Mouse (Mus musculus) intestine, postnatal 0 days (tissue): Measurements from ENCODE around the gene Grasp. TPM values are rescaled to one million over a fixed set of nuclear protein-coding genes. Genes with fewer than 3 reads are reported as not detected.

Experiments
- ATAC-seq: fragments of 200-750 bp; cut with Nextera tagmentation; 2 replicates; pipeline ENCODE4 v1.8.0; 2017; ENCODE audit warnings: mild to moderate bottlenecking, moderate TSS enrichment, moderate library complexity
- H3K27ac ChIP-seq: fragments of 300-500 bp; sonication (generic); 2 replicates; pipeline ENCODE4 v1.5.1; 2014; ENCODE audit warnings: mild to moderate bottlenecking, low read depth, low read length, moderate library complexity
- H3K27me3 ChIP-seq: fragments of 300-500 bp; sonication (generic); replicated peaks from 2 replicates; pipeline ENCODE4 v1.6.1; 2014; ENCODE audit warnings: low read length, mixed read lengths; ENCODE audit not compliant: control insufficient read depth, insufficient read depth
- H3K36me3 ChIP-seq: fragments of 300-500 bp; sonication (generic); 2 replicates; pipeline ENCODE4 v1.6.1; 2014; ENCODE audit warnings: mild to moderate bottlenecking, moderate library complexity; ENCODE audit not compliant: control insufficient read depth, insufficient read depth
- H3K4me1 ChIP-seq: fragments of 300-500 bp; sonication (generic); replicated peaks from 2 replicates; pipeline ENCODE4 v1.6.1; 2014; ENCODE audit warnings: antibody characterized with exemption, low read length, mixed read lengths; ENCODE audit not compliant: control insufficient read depth, insufficient read depth
- H3K4me2 ChIP-seq: fragments of 300-500 bp; sonication (generic); replicated peaks from 2 replicates; pipeline ENCODE4 v1.6.1; 2014; ENCODE audit warnings: low read depth, mild to moderate bottlenecking, moderate library complexity
- H3K4me3 ChIP-seq: fragments of 300-500 bp; sonication (generic); 2 replicates; pipeline ENCODE4 v1.5.1; 2014; ENCODE audit warnings: low read depth, low read length
- H3K9ac ChIP-seq: fragments of 300-500 bp; sonication (generic); 2 replicates; pipeline ENCODE4 v1.6.1; 2014; ENCODE audit warnings: mild to moderate bottlenecking, low read depth, low read length
- H3K9me3 ChIP-seq: fragments of 300-500 bp; sonication (generic); 2 replicates; pipeline ENCODE4 v1.6.1; 2016; ENCODE audit warnings: mixed run types; ENCODE audit not compliant: control insufficient read depth
- CTCF ChIP-seq: sonication (generic); IDR thresholded peaks from 2 replicates; pipeline ENCODE4 v1.5.1; 2016; ENCODE audit warnings: low read depth, mild to moderate bottlenecking, control low read depth, antibody characterized with exemption, moderate library complexity
- WGBS: fragments of 180-500 bp; shearing (Covaris S2); extraction: QIAGEN DNeasy Blood & Tissue Kit; methylation state at CpG from one replicate; pipeline ENCODE4 v1.1.7; 2014; 5-methylcytosine and 5-hydroxymethylcytosine counted together
- microRNA-seq: library from miRNA; unstranded; fragments of <30 nt; microRNA quantifications from one replicate; pipeline ENCODE4, GENCODE M21; 2016
- polyA plus RNA-seq: library from polyadenylated mRNA; unstranded; fragments of >200 nt; fragmentation: Nextera tagmentation; extraction: Ambion mirVana; gene quantifications from 2 replicates; pipeline ENCODE4 v1.2.1, GENCODE M21; 2015

Gene Grasp
- polyA plus RNA-seq, 1 experiment from 2014 or later: 2.0 TPM

DNA sequence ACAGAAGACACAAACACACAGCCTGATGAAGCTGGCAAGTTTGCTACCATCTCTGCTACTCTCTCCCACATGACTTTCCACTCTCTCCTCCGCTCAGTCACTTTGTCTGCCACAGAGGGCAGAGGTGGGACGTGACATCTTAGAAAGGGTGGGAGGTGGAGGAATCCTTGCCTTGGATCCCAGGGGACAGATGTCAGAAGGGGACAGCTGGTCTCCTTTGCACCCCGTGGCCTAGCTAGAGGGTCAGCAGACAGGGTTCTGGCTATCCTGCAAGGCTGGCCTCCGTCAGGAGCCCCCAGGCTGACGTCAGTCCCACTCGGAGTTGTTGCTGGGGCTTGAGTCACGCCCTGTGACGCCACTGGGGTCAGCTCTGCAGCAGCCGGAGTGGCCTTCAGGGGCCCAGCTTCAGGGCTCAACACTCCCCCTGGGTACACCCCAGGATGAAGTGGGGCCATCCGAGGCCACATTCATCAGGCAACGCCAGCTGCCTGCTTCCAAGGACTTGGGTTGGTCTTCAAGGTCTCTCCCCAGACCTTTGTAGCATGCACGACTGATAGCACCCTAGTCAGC, 55.5 kb downstream of the Grasp start:
- WGBS: 46% methylated on average over 12 of the region's 12 CpGs
- ATAC-seq: no peak

More for the DNA sequence above, 55.5 kb downstream of the Grasp start:
- Histone ChIP-seq H3K27me3 (no peaks in the 10 kb centered on the region), H3K4me1 (0 out of 2 replicates have a peak, but pooled peaks cover under 1% of the 10 kb centered on the region), H3K27ac (no peak overlapping the region), H3K4me3 (no peak overlapping the region), H3K36me3 (no peaks in the 10 kb centered on the region), H3K9me3 (no peaks in the 10 kb centered on the region), H3K9ac (no peak overlapping the region), H3K4me2 (no peak overlapping the region)
- no peak for TF ChIP-seq CTCF

Small RNAs within 50 kb of the gene (microRNA-seq; reads per million reads assigned to microRNA genes)
- gene Mir6962: not detected

Other genes starting within 250 kb of the Grasp start
- not detected in 2 replicates for gene Gm47841, start 176.8 kb upstream of the Grasp start, polyA plus RNA-seq
- 0.16 and 0.33 TPM in 2 replicates for gene Fignl2, start 145.6 kb upstream of the Grasp start, polyA plus RNA-seq
- gene Ankrd33, start 108.4 kb upstream of the Grasp start, polyA plus RNA-seq: not detected in 2 replicates
- gene Acvrl1, start 95.7 kb upstream of the Grasp start, polyA plus RNA-seq: 13.8 and 14.6 TPM in 2 replicates
- 6.0 and 6.8 TPM in 2 replicates for gene Acvr1b, start 50.1 kb upstream of the Grasp start, polyA plus RNA-seq
- gene Nr4a1, start 30.1 kb downstream of the Grasp start, polyA plus RNA-seq: 5.9 and 10.0 TPM in 2 replicates
- 46.5 and 50.9 TPM in 2 replicates for gene Atg101, start 60.1 kb downstream of the Grasp start, polyA plus RNA-seq
- 0.48 and 0.77 TPM in 2 replicates for gene 6030408B16Rik, start 69.0 kb downstream of the Grasp start, polyA plus RNA-seq
- gene Krt80, start 146.0 kb downstream of the Grasp start, polyA plus RNA-seq: 0.40 and 0.61 TPM in 2 replicates
- gene Krt7, start 186.9 kb downstream of the Grasp start, polyA plus RNA-seq: 86.1 and 89.0 TPM in 2 replicates
- gene Krt87, start 214.6 kb downstream of the Grasp start, polyA plus RNA-seq: 0.16 TPM in 2 replicates
- gene Krt88, start 223.6 kb downstream of the Grasp start, polyA plus RNA-seq: not detected in 2 replicates
- not detected in 2 replicates for gene Krt81, start 239.6 kb downstream of the Grasp start, polyA plus RNA-seq
- gene Krt86, start 249.3 kb downstream of the Grasp start, polyA plus RNA-seq: not detected in 2 replicates